Mouse (Mus musculus) CD4-positive, CD25-positive, alpha-beta regulatory T cell, adult 2 months (primary cell): Measurements from ENCODE around the gene Abl1.

ENCODE experiments used
- DNase-seq: peaks from one replicate; pipeline ENCODE4 v3.0.0-alpha.2; 2012; ENCODE audit warnings: low read depth, low spot score

Gene Abl1

DNA sequence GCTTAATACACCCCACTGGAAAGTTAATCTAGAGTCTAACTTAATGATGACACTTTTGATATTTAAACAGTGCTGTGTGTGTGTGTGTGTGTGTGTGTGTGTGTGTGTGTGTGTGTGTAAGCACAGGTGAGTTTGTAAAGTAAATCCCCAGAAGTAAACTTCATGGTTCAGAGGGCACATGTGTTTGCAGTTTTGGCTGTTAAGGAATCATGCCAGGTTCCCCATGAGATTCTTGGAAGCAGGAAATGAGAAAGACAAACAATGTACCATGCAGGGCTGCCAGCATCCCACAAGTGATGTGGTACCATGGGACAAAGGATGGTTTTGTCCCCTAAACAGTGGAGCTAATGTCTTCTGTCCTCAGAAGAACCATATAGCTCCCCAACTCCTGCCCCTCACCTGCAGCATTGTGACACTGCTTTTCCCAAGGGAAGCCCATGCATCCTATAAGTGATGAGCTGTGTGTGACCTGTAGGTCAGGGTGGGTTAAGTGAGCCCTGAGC lies 57.6 kb downstream of the Abl1 start:
- no peak for DNase-seq

GRCm38 (mm10) chr2:31746835-31747234 lies 58.7 kb downstream of the Abl1 start:
- DNase-seq: peak; percentile 14

DNA sequence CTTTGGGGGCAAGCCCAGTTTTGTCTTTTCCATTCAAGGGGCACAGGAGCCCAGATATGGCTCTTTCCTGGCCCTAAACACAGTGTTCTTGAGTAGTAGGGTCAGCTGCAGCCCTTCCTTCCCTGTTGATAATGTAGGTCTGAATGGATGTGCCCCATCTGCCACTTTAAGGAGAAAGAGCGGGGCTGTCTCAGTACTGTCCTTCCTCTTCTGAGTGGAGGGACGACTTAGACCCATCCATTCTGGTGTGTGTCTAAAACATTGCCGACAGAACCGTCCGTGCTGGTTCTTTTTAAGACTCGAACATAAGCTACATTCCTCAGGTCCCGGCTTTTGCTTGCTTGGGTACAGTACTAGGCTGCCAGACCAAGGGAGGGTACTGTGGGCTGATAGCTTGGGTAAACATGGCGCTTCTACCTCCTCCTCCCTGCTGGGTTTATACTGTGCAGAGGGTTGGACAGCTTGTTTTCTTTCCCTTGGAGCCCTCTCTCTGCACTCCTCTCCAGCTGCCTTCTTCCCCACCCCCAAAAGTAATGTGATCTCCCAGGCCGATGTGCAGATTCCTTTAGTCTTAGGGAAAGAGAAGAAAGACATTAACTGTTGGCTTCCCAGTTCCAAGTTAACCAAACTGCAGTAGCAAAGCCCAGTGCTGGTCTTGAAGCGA lies 61.0 kb downstream of the Abl1 start:
- no peak for DNase-seq

- no peak for DNase-seq
Measured at GRCm38 (mm10) chr2:31750133-31750532, 62.0 kb downstream of the Abl1 start.

DNA sequence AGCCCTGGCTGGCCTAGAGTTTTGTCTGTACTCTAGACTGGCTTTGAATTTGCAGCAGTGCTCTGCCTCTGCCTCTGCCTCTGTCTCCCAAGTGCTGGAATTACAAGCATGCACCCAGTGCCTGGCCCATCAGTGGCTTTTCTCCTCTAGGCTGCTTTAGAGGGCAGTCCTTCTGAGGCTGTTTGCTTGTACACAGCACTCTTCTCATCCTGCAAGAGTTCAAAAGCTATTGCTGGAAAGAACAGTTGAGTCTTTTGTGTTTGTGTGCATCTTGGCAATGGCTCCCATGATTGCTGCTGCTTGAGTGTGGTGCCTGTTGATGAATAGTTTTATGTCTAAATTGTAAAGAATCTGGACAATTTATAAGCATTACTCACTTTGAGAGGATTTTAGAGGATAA lies 69.3 kb downstream of the Abl1 start:
- DNase-seq: no peak

- no peak for DNase-seq
Measured at GRCm38 (mm10) chr2:31758966-31759365, 70.8 kb downstream of the Abl1 start.

DNA sequence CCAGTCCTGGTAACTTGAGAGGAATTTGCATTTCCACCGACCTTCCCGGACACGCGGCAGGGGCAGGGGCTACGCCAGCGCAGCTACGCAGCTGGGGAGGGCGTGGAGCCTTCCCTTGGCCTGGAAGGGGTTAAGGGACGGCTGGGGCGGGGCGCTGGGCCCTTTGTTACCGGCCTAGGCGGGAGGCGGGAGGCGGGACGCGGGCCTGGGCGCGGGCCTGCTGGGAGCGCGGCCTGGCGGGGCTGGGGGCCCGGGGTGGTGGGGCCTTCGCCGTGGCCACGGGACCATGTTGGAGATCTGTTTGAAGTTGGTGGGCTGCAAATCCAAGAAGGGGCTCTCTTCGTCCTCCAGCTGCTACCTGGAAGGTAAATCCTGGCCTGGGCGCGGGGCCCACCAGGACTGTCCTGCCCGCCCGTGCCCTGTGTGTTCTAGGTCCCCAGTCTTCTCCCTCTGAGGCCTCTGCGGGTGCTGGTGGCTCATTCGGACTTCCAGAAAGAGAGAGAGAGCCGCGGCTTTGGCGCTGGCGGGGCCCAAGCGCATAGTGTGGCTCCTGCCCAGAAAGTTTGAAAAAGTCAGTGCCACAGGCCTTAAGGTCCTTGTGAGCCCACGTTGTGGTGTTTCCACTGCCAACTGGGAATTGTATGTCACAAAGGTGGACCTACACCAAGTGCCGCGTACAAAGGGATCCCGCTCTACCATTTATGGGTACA lies 71.7 kb downstream of the Abl1 start:
- peak; percentile 74 for DNase-seq

DNA sequence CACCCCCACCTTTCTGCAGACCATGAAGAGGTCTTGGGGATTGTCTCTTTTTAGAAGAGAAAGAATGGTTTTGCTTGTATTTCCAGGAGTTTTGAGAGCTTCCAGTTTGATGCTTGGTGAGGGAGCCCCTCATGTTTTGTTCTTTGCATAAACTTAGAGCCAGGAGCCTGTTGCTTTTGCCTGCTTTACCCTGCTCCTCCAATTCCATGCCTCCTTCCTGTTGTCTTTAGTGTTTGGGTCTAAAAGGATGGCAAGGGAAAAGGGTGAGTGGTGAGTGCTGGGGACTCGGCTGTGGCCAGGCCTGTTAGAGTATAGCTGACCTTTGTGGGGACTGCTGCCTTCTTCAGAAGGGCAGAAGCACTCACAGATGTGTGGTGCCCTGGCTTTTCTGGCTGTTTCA lies 72.3 kb downstream of the Abl1 start:
- no peak for DNase-seq

DNA sequence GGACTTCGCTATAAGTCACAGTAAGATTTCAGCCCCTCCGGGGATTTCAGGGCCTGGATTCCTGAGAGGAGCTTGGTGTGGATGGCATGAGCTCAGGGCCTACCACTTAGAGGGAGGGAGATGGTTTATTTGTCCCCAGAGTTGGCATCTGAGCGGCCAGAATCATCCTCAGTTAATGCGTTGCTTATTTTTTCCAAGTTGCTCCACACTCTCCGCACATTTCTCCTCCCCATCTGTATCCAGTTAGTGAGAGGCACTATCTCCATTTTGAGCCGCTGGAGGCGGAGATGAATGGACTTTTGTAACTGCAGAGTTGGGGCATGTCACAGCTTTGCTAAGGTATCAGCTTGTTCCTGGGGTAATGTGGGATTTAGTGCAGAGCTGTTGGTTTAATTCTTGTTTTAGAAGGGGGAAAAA lies 72.9 kb downstream of the Abl1 start:
- no peak for DNase-seq

- DNase-seq: peak; percentile 19
Measured at GRCm38 (mm10) chr2:31761585-31761984, 73.4 kb downstream of the Abl1 start.

DNA sequence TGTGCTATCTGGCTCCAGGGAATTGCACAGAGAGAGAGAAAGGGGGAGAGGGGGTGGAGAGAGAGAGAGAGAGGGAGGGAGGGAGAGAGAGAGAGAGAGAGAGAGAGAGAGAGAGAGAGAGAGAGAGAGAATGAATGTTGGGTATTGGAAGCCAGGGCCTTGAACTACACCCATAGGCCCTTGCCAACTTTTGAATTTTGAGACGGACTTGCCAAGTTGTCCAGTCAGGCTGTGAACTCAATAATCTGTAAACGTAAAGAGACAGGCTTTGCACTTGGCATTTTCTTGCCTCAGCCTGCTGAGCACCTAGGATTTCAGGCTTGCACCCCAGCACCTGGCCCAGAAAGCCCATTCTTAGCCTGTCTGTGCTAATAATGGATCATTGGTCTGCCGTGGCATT lies 74.0 kb downstream of the Abl1 start:
- DNase-seq: no peak

DNA sequence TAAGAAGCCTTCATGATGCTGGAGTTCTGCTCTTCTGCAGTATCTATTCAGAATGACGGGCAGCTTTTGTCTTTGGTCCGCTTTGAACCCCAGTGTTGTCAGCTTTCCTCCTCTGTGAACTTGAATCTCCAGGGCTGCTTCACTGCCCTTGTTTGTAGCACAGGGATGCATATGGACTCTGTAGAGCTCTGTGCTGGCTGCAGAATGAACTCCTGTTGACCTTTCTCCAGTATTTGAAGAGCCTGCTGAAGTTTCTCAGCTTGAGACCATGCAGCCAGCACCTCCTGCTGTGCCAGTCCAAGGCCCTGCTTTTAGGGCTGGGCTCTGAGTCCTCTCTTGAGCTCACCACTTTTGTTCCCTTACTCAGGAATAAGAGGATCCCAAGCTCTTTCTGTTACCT lies 74.7 kb downstream of the Abl1 start:
- no peak for DNase-seq

- DNase-seq: no peak
Measured at GRCm38 (mm10) chr2:31763271-31763670, 75.1 kb downstream of the Abl1 start.

DNA sequence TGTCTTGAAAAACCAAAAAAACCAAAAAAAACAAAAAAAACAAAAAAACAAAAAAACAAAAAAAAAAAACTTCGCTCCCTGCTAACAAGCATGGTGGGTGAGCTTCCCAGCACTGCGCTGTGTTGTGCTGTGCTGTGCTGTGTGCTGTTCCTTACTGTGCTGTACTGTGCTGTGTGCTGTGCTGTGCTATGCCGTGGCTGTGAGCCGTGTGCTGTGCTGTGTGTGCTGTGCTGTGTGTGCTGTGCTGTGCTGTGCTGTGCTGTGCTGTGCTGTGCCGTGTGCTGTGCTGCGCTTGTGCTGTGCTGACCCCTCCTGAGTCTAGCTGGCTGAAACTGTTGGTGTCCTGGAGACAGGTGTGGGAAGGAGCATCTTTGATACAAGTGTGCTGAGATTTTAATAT lies 78.9 kb downstream of the Abl1 start:
- DNase-seq: no peak

DNA sequence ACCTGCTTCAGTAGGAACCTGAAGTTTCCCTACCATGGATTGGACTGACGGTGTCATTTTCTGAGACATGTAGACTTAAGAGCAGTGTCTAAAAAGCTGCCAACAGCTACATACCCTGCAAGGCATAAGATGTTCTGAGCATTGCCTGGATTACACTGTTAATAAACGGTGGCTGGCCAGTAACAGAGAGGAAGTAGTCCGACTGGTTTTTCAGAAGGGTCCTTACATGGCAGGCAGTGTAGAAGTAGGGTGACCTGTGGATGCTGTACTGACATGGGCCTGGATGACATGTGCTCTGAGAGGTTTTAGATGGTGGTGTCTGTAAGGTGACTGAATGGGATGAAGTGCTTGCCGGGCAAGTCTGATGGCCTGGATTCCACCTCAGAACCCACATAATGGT lies 79.6 kb downstream of the Abl1 start:
- DNase-seq: no peak

GRCm38 (mm10) chr2:31769115-31769514 lies 80.9 kb downstream of the Abl1 start:
- no peak for DNase-seq

DNA sequence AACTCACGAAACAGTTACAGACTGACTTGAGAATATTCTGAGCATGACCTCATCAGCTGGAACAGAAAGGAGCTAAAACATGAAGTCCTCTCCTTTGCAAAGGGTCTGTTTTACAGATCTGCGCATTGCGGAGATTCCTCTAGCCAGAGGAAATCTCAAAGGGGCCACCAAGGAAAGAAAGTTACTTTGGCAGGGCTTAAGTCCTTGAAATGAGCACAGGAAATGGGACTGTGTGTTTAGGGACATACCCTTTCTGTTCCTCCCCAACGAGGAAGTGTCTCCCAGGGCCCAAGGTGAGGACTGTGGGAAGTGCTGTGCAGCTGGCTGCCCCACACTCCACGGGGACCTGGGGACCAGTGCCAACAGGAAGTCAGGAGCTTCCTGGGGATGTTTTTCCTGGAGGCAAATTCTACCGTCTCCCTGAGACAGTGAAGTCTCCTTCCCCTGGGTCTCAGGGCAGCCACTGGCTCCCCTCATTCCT lies 81.5 kb downstream of the Abl1 start:
- no peak for DNase-seq

GRCm38 (mm10) chr2:31770781-31771441 lies 82.7 kb downstream of the Abl1 start:
- peak; percentile 64 for DNase-seq

DNA sequence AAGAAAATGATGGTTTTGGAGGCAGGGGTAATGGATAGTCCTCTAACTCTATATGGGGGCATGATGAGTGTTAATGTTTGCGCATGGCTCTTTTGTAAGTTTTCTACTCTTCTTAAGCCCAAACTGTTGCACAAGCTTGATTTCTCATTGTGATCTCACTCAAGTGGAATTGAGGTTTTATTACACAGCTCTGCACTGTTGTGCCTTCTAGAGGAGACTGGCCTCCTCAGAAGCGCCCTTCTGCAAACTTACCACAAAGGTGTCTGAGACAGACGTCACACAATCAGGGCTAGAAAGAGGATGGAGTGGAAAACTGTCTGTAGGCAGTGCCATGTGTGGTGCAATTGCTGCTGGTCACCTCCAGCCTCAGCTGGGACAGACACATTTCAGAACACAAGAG lies 88.3 kb downstream of the Abl1 start:
- no peak for DNase-seq

GRCm38 (mm10) chr2:31779258-31779657 lies 91.1 kb downstream of the Abl1 start:
- no peak for DNase-seq

DNA sequence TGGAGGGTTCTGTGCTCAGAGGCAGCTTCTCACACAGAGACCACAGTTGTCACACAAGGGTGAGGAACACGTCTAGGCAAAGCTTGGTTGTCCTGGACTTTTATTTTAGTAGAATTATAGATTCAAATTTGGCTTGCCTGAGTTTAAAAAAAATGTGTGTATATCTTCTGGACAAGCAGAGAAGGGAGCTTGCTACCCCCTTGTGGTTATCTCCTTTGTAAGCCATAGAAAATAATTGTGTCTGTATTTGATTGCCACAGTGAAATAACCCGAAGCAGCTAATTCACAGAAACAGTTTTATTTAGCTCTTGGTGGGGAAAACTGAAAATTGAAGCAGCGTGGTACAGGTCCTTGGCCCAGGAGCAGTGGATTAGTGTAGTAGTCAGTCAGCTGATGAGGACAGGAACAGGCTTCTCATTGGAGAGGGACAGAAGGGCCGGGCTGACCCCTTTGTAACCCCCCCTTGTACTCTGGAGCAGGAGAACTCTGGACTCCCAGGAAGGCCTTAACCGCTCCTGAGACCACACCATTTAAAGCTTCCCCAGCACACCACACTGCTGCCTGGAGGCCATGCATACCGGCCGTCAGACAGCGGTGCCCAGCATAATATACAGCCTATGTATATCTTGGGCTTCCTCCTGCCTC lies 94.9 kb downstream of the Abl1 start:
- no peak for DNase-seq

DNA sequence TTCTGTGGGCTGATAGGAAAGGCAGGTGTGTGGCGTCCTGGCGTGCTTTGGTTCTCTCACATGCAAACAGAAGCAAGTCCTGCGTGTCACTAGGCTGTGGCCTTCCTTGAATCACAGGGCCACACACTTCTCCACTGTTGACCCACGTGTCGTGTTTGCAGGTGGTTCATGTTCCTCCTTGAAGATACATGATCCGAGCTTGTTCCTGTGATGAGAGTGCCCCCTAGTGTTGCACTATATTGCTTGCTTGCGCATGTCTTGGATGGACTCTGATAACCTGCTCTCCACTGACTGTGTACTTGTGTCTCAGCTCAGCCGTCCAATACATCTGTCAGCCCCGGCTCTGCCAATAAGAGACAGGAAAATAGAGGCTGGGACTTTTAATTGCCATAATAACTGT lies 96.9 kb downstream of the Abl1 start:
- peak; percentile 90 for DNase-seq
